Mouse (Mus musculus): Measurements from ENCODE around the gene Hdac1.
"Not testable (repeated sequence)": the region's sequence is repeated elsewhere in the genome, so short reads cannot be mapped to it uniquely, and the experiment has no call there.

DNA sequence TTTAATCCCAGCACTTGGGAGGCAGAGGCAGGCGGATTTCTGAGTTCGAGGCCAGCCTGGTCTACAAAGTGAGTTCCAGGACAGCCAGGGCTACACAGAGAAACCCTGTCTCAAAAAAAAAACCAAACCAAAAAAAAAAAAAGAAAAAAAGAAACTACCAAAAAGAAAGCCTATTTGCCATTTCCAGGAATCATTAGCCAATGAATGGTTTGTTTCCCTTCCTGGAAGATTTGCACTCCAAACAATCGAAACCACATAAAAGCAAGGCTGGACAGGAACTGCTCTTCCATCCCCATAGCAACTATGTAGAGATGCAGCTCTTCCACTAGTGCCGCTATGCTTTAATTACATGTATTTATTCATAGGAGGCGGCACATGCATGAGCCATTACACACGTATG is 12.0 kb upstream of the Hdac1 start:
- TF ChIP-seq POLR2A (IDR thresholded peaks at IDR 0.05; ENCODE audit: borderline replicate concordance, control insufficient read depth, low read depth, low read length); CTCF (IDR thresholded peaks at IDR 0.05; ENCODE audit: control insufficient read depth, insufficient read depth, low read length): not testable (repeated sequence)

Measured in bone marrow, adult 2 months (tissue).